Mouse (Mus musculus): Measurements from ENCODE around the gene AC129217.1. TPM values are rescaled to one million over a fixed set of nuclear protein-coding genes. Genes with fewer than 3 reads are reported as not detected.
A peak's percentile ranks its signal among the peaks of the same experiment; 100 is the strongest.
"Not testable (repeated sequence)": the region's sequence is repeated elsewhere in the genome, so short reads cannot be mapped to it uniquely, and the experiment has no call there.

AC129217.1 gene
- total RNA-seq, 2 experiments from 2014 or later = not detected

- not testable (repeated sequence) for DNase-seq (ENCODE audit: low spot score in 2 of 2)
Measured at GRCm38 (mm10) chr19:8870381-8870780, 40.8 kb downstream of the AC129217.1 start.

DNA sequence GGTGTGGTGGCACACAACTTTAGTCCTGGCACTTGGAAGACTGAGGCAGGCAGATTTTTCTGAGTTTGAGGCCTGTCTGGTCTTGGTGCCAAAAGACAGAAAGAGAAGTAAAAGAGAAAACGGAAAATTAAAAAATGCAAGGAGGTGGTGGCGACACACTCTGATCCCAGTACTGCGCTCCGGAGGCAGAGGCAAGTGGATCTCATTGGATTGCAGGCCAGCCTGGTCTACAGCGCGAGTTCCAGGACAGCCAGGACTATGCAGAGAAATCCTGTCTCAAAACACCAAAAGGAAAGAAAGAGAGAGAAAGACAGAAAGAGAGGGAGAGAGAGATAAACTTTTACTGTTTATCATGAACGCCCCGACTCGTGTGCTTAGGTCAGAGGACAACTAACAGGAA is 41.3 kb downstream of the AC129217.1 start:
- no peak for DNase-seq (ENCODE audit: low spot score in 2 of 2)

GRCm38 (mm10) chr19:8871267-8872186 is 42.0 kb downstream of the AC129217.1 start, which contains the start of gene Ubxn1:
Gene Ubxn1 (plus strand): TSS chr19:8871496.
- DNase-seq (ENCODE audit: low spot score in 2 of 2) = peak; percentile 80 to 97

GRCm38 (mm10) chr19:8872266-8872840 is 42.8 kb downstream of the AC129217.1 start:
- DNase-seq (ENCODE audit: low spot score in 2 of 2) = no peak

- DNase-seq (ENCODE audit: low spot score in 2 of 2) = no peak
Measured at GRCm38 (mm10) chr19:8875031-8875430, 45.5 kb downstream of the AC129217.1 start.

GRCm38 (mm10) chr19:8880311-8881033 is 50.9 kb downstream of the AC129217.1 start, which contains the start of gene Uqcc3:
Gene Uqcc3 (minus strand): TSS chr19:8880923.
- DNase-seq (ENCODE audit: low spot score in 2 of 2) = peak; percentile 72 to 83

DNA sequence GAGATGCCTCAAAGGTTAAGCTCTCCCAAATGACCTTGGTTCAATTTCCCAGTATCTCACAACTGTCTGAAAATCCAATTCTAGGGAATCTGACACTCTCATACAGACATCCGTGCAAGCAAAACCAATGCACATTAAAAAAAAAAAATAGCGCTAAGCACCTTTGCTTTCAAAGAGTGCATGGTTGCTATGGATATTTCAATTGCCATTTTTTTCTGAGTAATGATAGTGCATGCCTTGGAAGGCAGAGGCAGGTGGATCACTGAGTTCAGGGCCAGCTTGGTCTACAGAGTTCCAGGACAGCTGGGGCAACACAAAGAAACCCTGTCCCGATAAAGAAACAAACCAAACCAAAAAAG is 51.4 kb downstream of the AC129217.1 start:
- DNase-seq (ENCODE audit: low spot score in 2 of 2) = no peak

DNA sequence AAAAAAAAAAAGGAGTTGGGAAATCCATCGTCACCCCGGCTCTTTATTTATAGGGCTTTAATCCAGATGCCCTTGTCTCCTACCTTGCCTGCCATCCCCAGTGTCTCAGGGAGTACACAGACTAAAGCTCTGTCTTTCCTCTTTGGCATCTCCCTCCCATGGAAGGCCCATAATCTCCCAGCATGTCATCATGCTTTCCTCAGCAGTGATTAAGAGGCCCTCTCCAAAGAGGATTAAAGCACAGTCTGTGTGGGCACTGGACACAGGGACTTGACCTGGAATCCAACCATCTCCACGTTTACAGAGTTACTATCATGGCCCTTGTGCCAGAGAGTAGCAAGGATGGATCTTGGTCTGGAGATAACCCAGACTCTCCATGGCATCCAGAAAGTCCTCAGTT is 54.0 kb downstream of the AC129217.1 start, which contains the start of the genes Lbhd1 and Gm49403:
Gene Lbhd1, plus strand, starts transcription at position 117 of the 400 bp plus-strand sequence.
Gene Gm49403, plus strand, starts transcription at position 315 of the 400 bp plus-strand sequence.
- no peak for DNase-seq (ENCODE audit: low spot score in 2 of 2)

DNA sequence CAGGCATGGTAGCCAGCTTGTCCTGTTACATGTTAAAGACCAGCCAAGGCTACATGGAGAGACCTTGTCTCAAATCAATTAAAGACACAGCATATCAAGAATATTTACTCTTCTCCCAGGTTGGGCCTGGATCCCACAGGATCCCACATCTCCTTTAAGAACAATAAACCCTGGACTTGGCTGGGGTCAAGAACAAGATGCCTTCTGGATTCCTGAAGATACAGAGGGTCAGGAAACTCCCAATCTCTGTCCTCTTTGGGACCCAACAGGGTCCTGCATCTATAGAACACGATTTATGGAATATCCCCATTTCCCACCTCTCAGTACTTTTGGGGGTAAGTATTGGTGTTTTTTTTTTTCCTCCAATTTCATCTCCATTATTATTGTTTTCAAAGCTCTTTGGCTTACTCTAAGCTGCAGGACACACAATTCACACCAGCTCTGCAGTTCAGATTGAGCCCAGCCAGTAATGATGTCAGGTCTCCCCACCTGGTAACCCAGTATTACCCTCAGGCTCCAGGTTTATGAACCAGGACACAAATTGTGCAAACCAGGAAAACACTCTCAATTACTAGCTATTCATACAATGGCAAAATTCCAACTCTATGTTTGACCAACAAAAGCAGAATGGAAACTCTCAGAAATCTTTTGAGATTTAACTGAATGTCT is 57.5 kb downstream of the AC129217.1 start:
- no peak for DNase-seq (ENCODE audit: low spot score in 2 of 2)

DNA sequence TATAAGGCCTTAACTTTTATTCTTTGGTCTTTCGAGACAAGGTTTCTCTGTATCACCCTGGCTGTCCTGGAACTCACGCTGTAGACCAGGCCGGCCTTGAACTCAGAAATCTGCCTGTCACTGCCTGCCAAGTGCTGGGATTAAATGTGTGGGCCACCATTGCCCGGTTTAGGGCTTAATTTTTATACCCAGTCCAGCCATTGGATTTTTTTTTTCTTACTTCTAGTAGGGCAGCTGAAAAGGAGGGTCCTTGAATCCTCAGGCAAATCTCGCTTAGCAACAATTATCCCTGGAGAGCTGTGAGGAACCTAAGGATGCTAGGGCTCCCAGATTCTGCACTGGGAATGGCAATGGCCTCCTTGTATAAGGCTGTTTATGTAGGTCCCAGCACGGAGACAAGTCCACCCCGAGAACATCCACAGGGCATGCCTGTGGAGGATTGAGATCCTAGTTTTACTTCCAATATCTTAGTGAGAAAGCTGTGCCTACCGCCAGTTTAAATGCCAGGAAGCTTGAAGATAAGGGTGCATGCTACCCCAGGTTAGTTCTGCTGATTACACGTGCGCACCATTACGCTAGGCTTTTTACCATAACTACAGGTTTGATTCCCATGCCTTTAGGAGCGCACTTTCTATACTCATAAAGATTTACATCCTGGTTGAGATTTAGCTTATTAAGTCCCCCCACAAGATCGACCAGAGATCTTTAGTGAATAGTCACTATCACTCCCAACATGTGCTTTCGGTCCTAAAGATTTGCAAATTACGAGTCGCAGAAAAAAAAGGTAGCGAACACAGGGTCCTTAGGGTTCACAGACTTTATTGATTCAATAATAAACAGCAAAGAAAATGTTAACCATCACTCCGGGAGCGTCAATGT is 58.3 kb downstream of the AC129217.1 start:
- no peak for DNase-seq (ENCODE audit: low spot score in 2 of 2)

DNA sequence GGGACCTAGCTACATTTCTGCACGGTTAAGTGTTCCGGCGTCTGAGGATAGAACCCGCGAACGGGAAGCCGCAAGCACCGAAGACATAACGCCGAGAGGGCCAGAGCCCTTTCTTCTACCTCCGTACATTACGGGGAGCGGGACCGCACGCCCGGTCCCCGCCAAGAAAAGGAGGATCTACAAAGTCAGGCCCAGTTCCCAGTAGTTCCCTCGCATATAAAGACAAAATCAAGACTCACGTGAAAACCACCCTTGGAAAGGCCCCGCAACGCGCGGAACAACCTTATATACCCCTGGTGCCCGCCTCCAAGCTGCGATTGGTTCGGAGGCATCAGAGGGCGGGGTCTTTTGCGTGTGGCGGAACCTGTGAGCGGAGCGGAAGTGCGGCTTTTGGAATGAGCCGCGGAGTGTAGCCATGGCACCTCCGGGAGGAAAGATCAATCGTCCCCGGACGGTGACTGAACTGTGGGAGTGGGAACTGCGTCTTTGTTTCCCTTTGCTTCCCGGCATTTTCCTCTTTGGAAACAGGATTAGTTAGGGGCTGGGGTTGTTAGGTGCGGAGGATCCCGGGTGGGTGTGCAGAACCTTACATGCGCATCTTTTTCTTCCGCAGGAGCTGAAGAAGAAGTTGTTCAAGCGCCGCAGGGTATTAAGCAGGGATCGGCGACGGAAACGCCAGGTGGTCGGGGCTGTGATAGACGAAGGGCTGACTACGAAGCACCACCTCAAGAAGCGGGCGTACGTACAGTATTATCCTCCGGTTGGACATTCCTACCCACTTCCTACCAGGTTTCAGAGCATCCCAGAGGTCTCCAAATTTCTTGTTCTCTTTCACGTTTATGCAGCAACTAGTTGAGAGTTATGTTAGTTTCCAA is 59.2 kb downstream of the AC129217.1 start, which contains the start of the genes 1810009A15Rik and Gm49416:
Gene 1810009A15Rik, plus strand, starts transcription at position 343 of the 875 bp plus-strand sequence.
Gene Gm49416, plus strand, starts transcription at position 416 of the 875 bp plus-strand sequence.
- DNase-seq (ENCODE audit: low spot score in 2 of 2) = peak; percentile 78 to 91

Small RNA genes within 50 kb of the gene (microRNA-seq; reads per million reads assigned to microRNA genes)
- gene Mir5136 = 0.79 reads per million

Other genes starting within 250 kb of the AC129217.1 start
- gene Slc22a8, start 238.5 kb upstream of the AC129217.1 start, total RNA-seq (2021) = 10 to 100 TPM in 1 of 2 experiments, under 1 TPM in 1; 0.87 to 12.2 TPM
- 1 to 10 TPM in 1 of 2 experiments, under 1 TPM in 1; 0.20 to 7.5 TPM for gene Slc22a6, start 211.7 kb upstream of the AC129217.1 start, total RNA-seq (2021)
- gene Chrm1, start 166.0 kb upstream of the AC129217.1 start, total RNA-seq (2021) = 1 to 10 TPM; 2.7 to 3.0 TPM
- gene Slc3a2, start 106.4 kb upstream of the AC129217.1 start, total RNA-seq (2021) = 100 to 1,000 TPM; 161 to 174 TPM
- 10 to 100 TPM; 64.2 to 64.3 TPM for gene Wdr74, start 93.9 kb upstream of the AC129217.1 start, total RNA-seq (2021)
- 1 to 10 TPM; 2.3 to 2.5 TPM for gene 1700092M07Rik, start 89.1 kb upstream of the AC129217.1 start, total RNA-seq (2021)
- gene Stx5a, start 88.4 kb upstream of the AC129217.1 start, total RNA-seq (2021) = 100 to 1,000 TPM; 118 to 125 TPM
- 100 to 1,000 TPM; 124 to 145 TPM for gene Nxf1, start 72.7 kb upstream of the AC129217.1 start, total RNA-seq (2021)
- gene Tmem223, start 58.8 kb upstream of the AC129217.1 start, total RNA-seq (2021) = 100 to 1,000 TPM; 102 to 103 TPM
- gene Tmem179b, start 55.3 kb upstream of the AC129217.1 start, total RNA-seq (2021) = 10 to 100 TPM; 65.4 to 68.6 TPM
- gene Taf6l, start 43.4 kb upstream of the AC129217.1 start, total RNA-seq (2021) = 10 to 100 TPM; 18.3 to 18.9 TPM
- gene Polr2g, start 31.2 kb upstream of the AC129217.1 start, total RNA-seq (2021) = 100 to 1,000 TPM; 103 TPM
- gene Zbtb3, start 27.2 kb upstream of the AC129217.1 start, total RNA-seq (2021) = 1 to 10 TPM; 2.0 to 2.4 TPM
- gene Ttc9c, start 10.4 kb upstream of the AC129217.1 start, total RNA-seq (2021) = 10 to 100 TPM; 32.1 to 34.3 TPM
- gene Hnrnpul2, start 9.8 kb upstream of the AC129217.1 start, total RNA-seq (2021) = 10 to 100 TPM; 73.5 to 83.1 TPM
- gene Bscl2, start 7.7 kb downstream of the AC129217.1 start, total RNA-seq (2021) = 100 to 1,000 TPM in 1 of 2 experiments, 10 to 100 TPM in 1; 91.5 to 102 TPM
- gene Gng3, start 9.4 kb downstream of the AC129217.1 start, total RNA-seq (2021) = 10 to 100 TPM; 14.5 to 16.3 TPM
- 1 to 10 TPM; 3.5 to 4.2 TPM for gene Lrrn4cl, start 21.0 kb downstream of the AC129217.1 start, total RNA-seq (2021)
- 100 to 1,000 TPM; 217 to 224 TPM for gene Ubxn1, start 41.7 kb downstream of the AC129217.1 start, total RNA-seq (2021)
- 10 to 100 TPM; 56.6 to 59.1 TPM for gene Uqcc3, start 51.1 kb downstream of the AC129217.1 start, total RNA-seq (2021)
- 10 to 100 TPM; 11.8 to 12.7 TPM for gene Lbhd1, start 54.0 kb downstream of the AC129217.1 start, total RNA-seq (2021)
- not detected for gene Gm49403, start 54.2 kb downstream of the AC129217.1 start, total RNA-seq (2021)
- gene 1810009A15Rik, start 59.1 kb downstream of the AC129217.1 start, total RNA-seq (2021) = 10 to 100 TPM; 36.7 to 37.7 TPM
- 1 to 10 TPM; 2.8 to 3.3 TPM for gene Gm49416, start 59.2 kb downstream of the AC129217.1 start, total RNA-seq (2021)
- gene Ints5, start 63.2 kb downstream of the AC129217.1 start, total RNA-seq (2021) = 10 to 100 TPM; 29.6 to 30.9 TPM
- 100 to 1,000 TPM; 183 to 194 TPM for gene Ganab, start 68.3 kb downstream of the AC129217.1 start, total RNA-seq (2021)
- 10 to 100 TPM; 56.2 to 56.8 TPM for gene B3gat3, start 90.6 kb downstream of the AC129217.1 start, total RNA-seq (2021)
- gene Rom1, start 99.6 kb downstream of the AC129217.1 start, total RNA-seq (2021) = 10 to 100 TPM; 13.3 to 15.3 TPM
- gene Eml3, start 99.8 kb downstream of the AC129217.1 start, total RNA-seq (2021) = 10 to 100 TPM; 65.2 to 72.1 TPM
- gene Mta2, start 112.1 kb downstream of the AC129217.1 start, total RNA-seq (2021) = 100 to 1,000 TPM; 141 to 144 TPM
- gene Tut1, start 124.1 kb downstream of the AC129217.1 start, total RNA-seq (2021) = 10 to 100 TPM; 23.2 to 26.9 TPM
- gene Eef1g, start 137.3 kb downstream of the AC129217.1 start, total RNA-seq (2021) = 100 to 1,000 TPM; 505 to 508 TPM
- gene Ahnak, start 159.5 kb downstream of the AC129217.1 start, total RNA-seq (2021) = 100 to 1,000 TPM; 125 to 131 TPM

Data from adrenal gland, postnatal 4 days (tissue).